Mouse (Mus musculus) large intestine, adult 2 months (tissue): ENCODE data around the gene Itk. TPM values are rescaled to one million over a fixed set of nuclear protein-coding genes. Genes with fewer than 3 reads are reported as not detected.

Experiments
- DNase-seq: peaks from one replicate; pipeline ENCODE4 v3.0.0-alpha.2; 2012; ENCODE audit warnings: low read depth, low spot score
- WGBS: fragments of 180-500 bp; shearing (Covaris S2); methylation state at CpG from one replicate; pipeline ENCODE4 v1.1.7; 2018; 5-methylcytosine and 5-hydroxymethylcytosine counted together
- polyA plus RNA-seq: library from polyadenylated mRNA; depleted of rRNA; stranded (reverse); fragments of >200 nt; gene quantifications from 2 replicates; pipeline ENCODE4 v1.2.3, GENCODE M21; 2012

The Itk gene
- polyA plus RNA-seq, 1 experiment, result 1.2 TPM

GRCm38 (mm10) chr11:46363864-46364263 is 25.5 kb downstream of the Itk start:
- WGBS, result 89% methylated on average over 9 of the region's 9 CpGs
- no peak for DNase-seq

GRCm38 (mm10) chr11:46362061-46363022 is 27.0 kb downstream of the Itk start:
- 78% methylated on average over 18 of the region's 18 CpGs for WGBS

DNA sequence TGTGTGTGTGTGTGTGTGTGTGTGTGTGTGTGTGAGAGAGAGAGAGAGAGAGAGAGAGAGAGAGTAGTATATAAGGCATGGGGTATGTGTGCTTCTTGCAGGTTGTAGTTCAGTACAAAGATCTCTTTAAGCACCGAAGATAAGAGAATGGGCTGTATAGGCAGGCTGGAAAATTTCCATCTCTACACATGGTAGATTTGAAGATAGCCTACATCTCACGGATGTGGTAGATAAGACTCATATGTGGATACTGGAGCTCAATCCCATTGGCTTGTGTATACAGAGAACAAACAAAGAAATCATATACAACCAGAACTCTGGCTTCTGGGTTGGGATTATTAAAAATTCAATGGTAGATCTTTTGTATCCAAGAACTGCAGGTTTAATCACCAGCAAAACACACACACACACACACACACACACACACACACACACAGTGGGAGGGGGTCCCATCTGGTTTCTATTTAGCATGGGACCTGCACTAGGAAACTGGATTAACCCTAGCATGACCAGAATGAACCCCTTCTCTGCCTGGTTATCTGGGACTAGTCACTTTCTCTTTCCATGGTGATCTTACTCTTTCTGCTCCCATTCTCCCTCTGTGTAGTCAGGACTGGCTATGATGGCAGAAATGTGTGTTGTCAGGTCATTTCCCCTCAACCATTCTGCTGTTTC is 28.2 kb downstream of the Itk start:
- 69% methylated on average over 2 of the region's 2 CpGs for WGBS
- no peak for DNase-seq

More at GRCm38 (mm10) chr11:46362061-46363022, 27.0 kb downstream of the Itk start:
- DNase-seq, result no peak

DNA sequence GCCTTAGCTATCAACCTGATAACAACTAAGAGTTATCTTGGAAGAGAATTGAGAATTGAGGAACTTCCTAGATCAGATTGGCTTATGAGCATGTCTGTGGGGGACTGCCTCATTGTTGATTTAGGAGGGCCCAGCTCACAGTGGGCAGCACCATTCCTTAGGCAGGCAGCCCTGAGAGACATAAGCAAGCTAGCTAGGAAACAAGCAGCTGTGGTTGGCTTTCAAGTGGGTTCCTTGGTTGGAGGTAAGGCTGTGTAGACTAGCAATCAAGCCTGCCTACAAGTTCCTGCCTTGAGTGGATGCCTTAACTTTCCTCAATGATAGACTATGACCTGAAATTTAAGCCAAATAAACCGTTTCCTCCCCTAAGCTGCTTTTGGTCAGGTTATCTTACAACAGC is 30.9 kb downstream of the Itk start:
- 33% methylated on average over 1 of the region's 1 CpGs for WGBS
- no peak for DNase-seq

DNA sequence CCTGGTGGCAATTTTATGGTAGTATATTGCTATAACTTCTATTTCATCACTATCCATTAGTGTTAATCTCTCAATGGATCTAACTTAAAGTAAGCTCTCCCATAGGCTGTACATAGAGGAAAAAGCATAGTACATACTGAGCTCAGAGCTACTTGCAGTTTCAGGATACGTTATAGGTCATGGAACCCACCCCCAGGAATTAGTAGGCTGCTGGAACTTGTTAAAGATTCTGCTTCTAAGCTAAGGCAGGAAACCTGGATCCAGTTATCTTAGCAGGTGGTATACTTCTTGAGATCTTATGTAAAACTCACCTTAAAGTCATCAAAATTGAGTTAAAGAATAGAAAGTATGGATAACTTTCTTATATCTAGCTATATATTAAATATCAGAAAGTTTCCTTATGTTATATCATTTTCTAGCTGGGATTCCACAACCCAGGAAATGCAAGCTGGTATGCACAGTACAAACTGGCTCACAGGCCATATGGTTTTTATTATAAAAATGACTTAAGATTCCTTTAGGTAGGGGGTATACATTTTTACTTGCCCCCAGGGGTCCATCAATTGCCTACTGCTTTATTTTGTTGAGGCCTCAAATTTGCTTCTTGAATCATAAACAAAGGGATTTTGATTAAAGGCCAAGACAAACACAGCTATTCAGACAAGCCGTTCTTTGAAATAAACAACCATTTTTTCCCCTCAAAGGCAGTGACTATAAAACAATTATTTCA is 39.5 kb downstream of the Itk start:
- WGBS, result 43% methylated on average over 2 of the region's 2 CpGs
- DNase-seq, result no peak

GRCm38 (mm10) chr11:46348416-46348815 is 40.9 kb downstream of the Itk start:
- DNase-seq, result no peak
- 74% methylated on average over 3 of the region's 3 CpGs for WGBS

DNA sequence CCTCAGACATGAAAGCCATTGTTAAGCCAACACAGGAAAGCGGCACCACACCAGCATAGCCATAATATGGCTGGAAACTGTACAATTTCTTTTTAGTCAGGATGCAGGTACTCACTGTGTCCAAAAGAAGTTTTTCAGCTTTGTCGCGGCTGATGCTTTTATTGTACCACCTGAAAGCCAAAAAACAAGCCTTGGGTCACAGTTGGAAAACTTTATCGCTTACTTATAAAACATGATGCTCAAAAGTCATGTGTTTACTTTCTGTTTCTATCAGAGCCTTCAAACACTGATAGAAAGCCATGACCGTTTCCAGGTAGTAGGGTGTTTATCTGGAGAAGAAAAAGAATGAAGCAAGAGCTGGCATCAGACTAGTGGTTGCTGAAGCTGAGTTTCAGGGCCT is 41.6 kb downstream of the Itk start:
- DNase-seq, result no peak
- 66% methylated on average over 5 of the region's 5 CpGs for WGBS

- WGBS, result 30% methylated on average over 5 of the region's 5 CpGs
- DNase-seq, result no peak
Measured at GRCm38 (mm10) chr11:46343886-46344546, 45.3 kb downstream of the Itk start.

- 93% methylated on average over 4 of the region's 4 CpGs for WGBS
- no peak for DNase-seq
Measured at GRCm38 (mm10) chr11:46341960-46342359, 47.4 kb downstream of the Itk start.

- 86% methylated on average over 5 of the region's 5 CpGs for WGBS
- DNase-seq, result no peak
Measured at GRCm38 (mm10) chr11:46336020-46336419, 53.3 kb downstream of the Itk start.

- 80% methylated on average over 8 of the region's 8 CpGs for WGBS
- DNase-seq, result no peak
Measured at GRCm38 (mm10) chr11:46332217-46332616, 57.1 kb downstream of the Itk start.

GRCm38 (mm10) chr11:46326271-46327015 is 62.9 kb downstream of the Itk start:
- DNase-seq, result no peak
- 77% methylated on average over 16 of the region's 16 CpGs for WGBS

DNA sequence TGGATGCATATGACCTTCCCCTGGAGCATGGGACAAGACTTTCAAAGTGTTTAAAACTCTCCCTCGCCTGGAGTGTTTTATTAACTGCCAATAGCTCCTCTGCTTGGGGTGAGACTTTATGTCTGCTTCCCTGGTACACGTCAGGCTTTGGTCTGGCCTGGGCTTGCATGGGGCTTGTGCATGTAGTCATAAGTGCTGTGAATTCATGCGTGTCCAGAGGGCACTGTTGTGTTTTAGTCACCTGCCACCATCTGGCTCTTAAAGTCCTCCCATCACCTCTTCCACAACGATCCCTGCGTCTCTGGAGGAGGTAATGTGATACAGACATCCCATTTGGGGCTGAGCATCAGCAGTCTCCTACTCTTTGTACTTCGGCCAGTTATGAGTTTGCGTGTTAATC is 67.8 kb downstream of the Itk start:
- no peak for DNase-seq
- 61% methylated on average over 7 of the region's 7 CpGs for WGBS

DNA sequence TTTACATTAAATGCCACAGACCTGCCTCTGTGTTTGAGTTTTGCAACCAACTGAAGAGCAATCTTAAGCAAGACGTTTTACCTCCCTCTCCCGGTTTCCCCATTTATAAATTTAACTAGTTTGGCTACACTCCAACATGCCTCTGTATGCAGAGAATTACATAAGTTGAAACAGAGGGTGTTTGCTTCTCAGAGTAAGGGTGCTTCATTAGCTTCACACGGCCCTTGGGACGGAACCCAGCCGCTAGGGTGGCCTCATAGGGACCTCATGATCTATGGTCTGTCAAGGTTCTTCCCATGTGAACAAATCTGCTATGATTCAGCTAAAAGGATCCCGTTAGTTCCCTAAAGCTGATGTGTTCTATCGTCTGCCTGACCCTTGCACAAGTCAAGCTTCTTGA is 74.8 kb downstream of the Itk start:
- no peak for DNase-seq
- WGBS, result 40% methylated on average over 7 of the region's 7 CpGs

DNA sequence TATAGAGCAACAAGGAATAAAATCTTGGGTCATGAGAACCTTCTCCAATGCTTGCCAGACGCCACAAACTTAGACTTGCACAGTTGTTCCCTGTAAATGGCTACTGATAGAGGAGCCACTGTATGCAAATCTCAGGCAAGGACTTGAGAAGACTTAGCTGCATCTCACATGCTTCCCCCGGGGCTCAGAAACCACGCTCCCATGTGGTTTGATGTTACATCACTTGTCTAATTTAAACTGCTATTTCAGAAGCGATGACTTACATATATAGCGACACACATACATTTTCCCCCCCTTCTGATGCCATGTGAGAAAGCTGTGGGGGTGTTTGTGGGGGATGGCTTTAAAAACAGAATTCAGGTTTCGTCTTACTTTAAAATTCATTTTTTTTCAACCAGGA is 75.5 kb downstream of the Itk start:
- WGBS, result 74% methylated on average over 6 of the region's 6 CpGs

GRCm38 (mm10) chr11:46312523-46313035 is 76.7 kb downstream of the Itk start, which contains the start of gene Cyfip2:
Gene Cyfip2, minus strand, starts transcription at chr11:46312859.
- DNase-seq, result no peak
- 8% methylated on average over 14 of the region's 14 CpGs for WGBS

More for the DNA sequence above, 75.5 kb downstream of the Itk start:
- no peak for DNase-seq

DNA sequence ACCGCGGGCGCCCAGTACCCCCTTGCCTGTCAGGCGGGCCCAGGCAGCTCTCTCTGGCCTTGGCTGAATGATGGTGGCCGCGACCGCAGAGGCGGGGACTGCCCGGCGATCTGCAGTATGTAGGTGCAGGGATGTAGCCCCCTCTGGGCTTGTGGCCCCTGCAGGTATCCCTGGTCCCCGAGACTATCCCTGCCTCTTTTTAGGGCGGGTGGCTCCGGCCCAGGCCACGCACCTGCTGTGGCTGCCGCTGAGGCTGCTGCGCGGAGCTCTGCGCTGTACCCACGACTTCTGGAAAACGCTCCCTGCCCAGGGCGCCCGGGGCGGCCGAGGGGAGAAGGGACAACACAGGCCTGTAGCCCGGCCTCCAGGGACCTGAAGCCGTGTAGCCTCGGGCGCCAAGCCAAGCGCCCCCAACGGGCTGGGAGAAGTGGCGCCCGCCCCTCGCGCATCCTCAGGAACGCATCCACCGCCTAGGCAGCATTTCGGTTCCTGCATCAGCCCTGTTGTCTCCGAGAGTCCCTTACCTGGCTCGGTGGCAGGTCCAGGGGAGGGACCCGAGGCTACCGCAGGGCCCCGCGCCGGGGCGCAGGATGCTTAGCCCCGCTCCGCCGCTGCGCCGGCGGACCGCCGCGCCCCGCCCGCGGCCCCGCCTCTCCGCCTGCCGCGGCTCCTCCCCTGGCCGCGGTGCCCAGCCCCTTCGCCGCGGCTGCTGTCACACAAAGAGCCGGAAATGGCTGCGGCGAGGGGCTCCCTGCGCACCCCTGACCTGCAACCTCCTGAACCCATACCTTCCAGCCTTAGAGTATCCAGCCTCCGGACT is 77.4 kb downstream of the Itk start:
- WGBS, result 1% methylated on average over 64 of the region's 71 CpGs
- DNase-seq, result no peak

GRCm38 (mm10) chr11:46311181-46311702 is 78.1 kb downstream of the Itk start:
- no peak for DNase-seq

More at GRCm38 (mm10) chr11:46311181-46311702, 78.1 kb downstream of the Itk start:
- whole genome bisulfite sequencing, result 15% methylated on average over 14 of the region's 14 CpGs
